Mouse (Mus musculus) CH12.LX (cell line): ENCODE results near the gene Fgfr2.

ENCODE experiments used
- CTCF ChIP-seq, 2 experiments: IDR thresholded peaks in 1 of 2; conservative IDR thresholded peaks in 1 of 2; 2 replicates each; pipeline ENCODE4 v1.5.1; 2011 to 2012; ENCODE audit warnings: low read depth in 2 of 2, low read length in 2 of 2, improper control_type of control experiment in 1 of 2, inconsistent platforms in 1 of 2, mild to moderate bottlenecking in 1 of 2, moderate library complexity in 1 of 2
- E2F4 ChIP-seq: IDR thresholded peaks from 2 replicates; pipeline ENCODE4 v1.6.1; 2011; ENCODE audit warnings: low read depth, low read length, improper control_type of control experiment; ENCODE audit not compliant: insufficient replicate concordance
- POLR2A ChIP-seq: IDR thresholded peaks from 2 replicates; pipeline ENCODE4 v1.6.1; 2011; ENCODE audit warnings: low read depth, mild to moderate bottlenecking, improper control_type of control experiment, low read length
- SMC3 ChIP-seq: IDR thresholded peaks from 2 replicates; pipeline ENCODE4 v1.6.1; 2011; ENCODE audit warnings: low read depth, low read length, improper control_type of control experiment

GRCm38 (mm10) chr7:130904571-130905365 is 2218.4 kb downstream of the Fgfr2 start:
- TF ChIP-seq POLR2A (no peak), E2F4 (no peak), CTCF (conservative IDR thresholded peaks at IDR 0.05 in 1 of 2, IDR thresholded peaks at IDR 0.05 in 1 of 2; ENCODE audit: low read depth in 2 of 2, low read length in 2 of 2) (no peak), SMC3 (no peak)
